Mouse (Mus musculus) lung, adult 2 months (tissue): Measurements from ENCODE around the gene Pmp22.

ENCODE experiments used
- CTCF ChIP-seq: fragments of 200-500 bp; IDR thresholded peaks from 2 replicates; pipeline ENCODE4 v1.5.1; 2011; ENCODE audit warnings: mild to moderate bottlenecking, low read length, control low read depth; ENCODE audit not compliant: insufficient read depth
- POLR2A ChIP-seq: fragments of 200-500 bp; IDR thresholded peaks from 2 replicates; pipeline ENCODE4 v1.6.1; 2011; ENCODE audit warnings: low read depth, mild to moderate bottlenecking, control low read depth, low read length, borderline replicate concordance; ENCODE audit errors: extremely low read depth

DNA sequence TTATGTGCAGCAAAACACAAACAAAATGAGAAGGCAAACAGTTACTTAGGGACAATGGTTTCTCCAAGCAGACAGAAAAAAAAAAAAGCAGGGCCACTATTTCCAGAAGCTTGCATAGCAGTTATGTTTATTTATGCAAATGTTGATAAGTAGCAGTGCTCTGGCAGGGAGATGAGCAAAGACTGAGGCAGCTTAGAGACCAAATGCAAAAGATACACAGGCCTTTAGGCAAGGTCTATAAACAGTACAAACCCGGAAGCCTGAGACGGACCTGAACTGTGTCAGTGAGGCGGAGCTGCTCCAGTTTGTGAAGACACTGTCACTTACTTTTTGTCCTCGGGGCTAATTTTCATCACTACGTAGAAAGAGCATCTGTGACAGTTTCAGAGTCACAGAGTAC is 35.2 kb upstream of the Pmp22 start:
- TF ChIP-seq CTCF = no peak
- no peak for TF ChIP-seq POLR2A
